Mouse (Mus musculus) liver, embryonic 14.5 days (tissue): Measurements from ENCODE around the gene Snrnp25. TPM values are rescaled to one million over a fixed set of nuclear protein-coding genes. Genes with fewer than 3 reads are reported as not detected.

Experiments
- ATAC-seq: fragments of 200-750 bp; cut with Nextera tagmentation; 2 replicates; pipeline ENCODE4 v1.8.0; 2017; ENCODE audit warnings: moderate number of reproducible peaks, mild to moderate bottlenecking, moderate library complexity; ENCODE audit not compliant: insufficient read depth
- DNase-seq, 3 experiments: peaks; one replicate each; pipeline ENCODE4 v3.0.0-alpha.2; 2012 to 2013; ENCODE audit warnings: low read depth in 3 of 3, low spot score in 3 of 3
- H3K27ac ChIP-seq: fragments of 300-500 bp; sonication (generic); 2 replicates; pipeline ENCODE4 v1.5.1; 2014; ENCODE audit warnings: moderate library complexity, mild to moderate bottlenecking, control low read depth, inconsistent platforms
- H3K27me3 ChIP-seq: fragments of 300-500 bp; sonication (generic); 2 replicates; pipeline ENCODE4 v1.6.1; 2014; ENCODE audit warnings: mild to moderate bottlenecking, low read length, moderate library complexity; ENCODE audit not compliant: control insufficient read depth, insufficient read depth
- H3K36me3 ChIP-seq: fragments of 300-500 bp; sonication (generic); replicated peaks from 2 replicates; pipeline ENCODE4 v1.6.1; 2014; ENCODE audit warnings: low read depth; ENCODE audit not compliant: control insufficient read depth, insufficient read depth
- H3K4me1 ChIP-seq, 2 experiments: fragments of 200-500 bp in 1 of 2; fragments of 300-500 bp in 1 of 2; sonication (generic) in 1 of 2; replicated peaks; 2 replicates each; pipeline ENCODE4 v1.6.1; 2012 to 2014; ENCODE audit warnings: antibody characterized with exemption in 1 of 2, inconsistent platforms in 1 of 2, low read length in 1 of 2; ENCODE audit not compliant: control insufficient read depth in 2 of 2, insufficient read depth in 2 of 2
- H3K4me2 ChIP-seq: fragments of 300-500 bp; sonication (generic); 2 replicates; pipeline ENCODE4 v1.6.1; 2014; ENCODE audit warnings: low read depth, mild to moderate bottlenecking, control low read depth, moderate library complexity
- H3K4me3 ChIP-seq, 2 experiments: fragments of 200-500 bp in 1 of 2; fragments of 300-500 bp in 1 of 2; sonication (generic) in 1 of 2; 2 replicates each; pipeline ENCODE4 v1.5.1; 2012 to 2014; ENCODE audit warnings: low read depth in 2 of 2, low read length in 2 of 2, mild to moderate bottlenecking in 2 of 2, control low read depth in 1 of 2, inconsistent platforms in 1 of 2, moderate library complexity in 1 of 2; ENCODE audit not compliant: insufficient read depth in 1 of 2
- H3K9ac ChIP-seq: fragments of 300-500 bp; sonication (generic); replicated peaks from 2 replicates; pipeline ENCODE4 v1.6.1; 2014; ENCODE audit warnings: mild to moderate bottlenecking, control low read depth, moderate library complexity
- H3K9me3 ChIP-seq: fragments of 300-500 bp; sonication (generic); 2 replicates; pipeline ENCODE4 v1.6.1; 2016; ENCODE audit warnings: low read length, mixed read lengths; ENCODE audit not compliant: control insufficient read depth
- CTCF ChIP-seq: IDR thresholded peaks from 2 replicates; pipeline ENCODE4 v1.5.1; 2016; ENCODE audit warnings: antibody characterized with exemption, low read depth, control low read depth
- EP300 ChIP-seq: IDR thresholded peaks from 2 replicates; pipeline ENCODE4 v1.6.1; 2016; ENCODE audit warnings: antibody characterized with exemption, low read depth
- WGBS: fragments of 180-500 bp; shearing (Covaris S2); extraction: QIAGEN DNeasy Blood & Tissue Kit; methylation state at CpG from one replicate; pipeline ENCODE4 v1.1.7; 2014; ENCODE audit not compliant: insufficient replicate concordance; 5-methylcytosine and 5-hydroxymethylcytosine counted together
- polyA plus RNA-seq, 2 experiments: library from polyadenylated mRNA; depleted of rRNA in 1 of 2; stranded (reverse) in 1 of 2; unstranded in 1 of 2; fragments of >200 nt; fragmentation: Nextera tagmentation in 1 of 2; extraction: Ambion mirVana in 1 of 2; gene quantifications; 2 replicates each; pipeline versions ENCODE4 v1.2.1 to v1.2.3; 2012 to 2014

Gene Snrnp25
- polyA plus RNA-seq, 2 experiments: 67.9 to 93.1 TPM

DNA sequence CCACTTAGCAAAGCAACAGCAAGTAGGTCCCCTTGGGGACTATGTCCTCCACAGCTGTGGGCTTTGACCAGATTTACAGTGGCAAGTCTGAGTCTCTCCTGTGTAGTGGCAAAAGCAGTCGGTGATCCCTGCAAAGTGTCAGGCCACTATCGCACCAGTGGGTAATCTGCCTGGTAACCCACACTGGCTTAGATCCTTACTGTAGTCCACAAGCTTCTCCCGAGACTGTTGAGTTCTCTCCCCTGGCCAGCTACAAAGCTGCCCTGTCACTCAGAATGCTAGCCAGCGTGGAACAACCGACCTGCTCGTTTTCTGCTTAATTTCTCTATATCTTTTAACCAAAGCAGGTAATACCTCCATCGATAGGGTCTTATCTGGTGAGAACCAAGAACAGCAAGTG is 44.9 kb upstream of the Snrnp25 start:
- WGBS: 58% methylated on average over 7 of the region's 7 CpGs
- no peaks in the 10 kb centered on the region for H3K9me3 ChIP-seq
- no peaks in the 10 kb centered on the region for H3K4me1 ChIP-seq
- no peaks in the 10 kb centered on the region for H3K36me3 ChIP-seq
- no peak overlapping the region for H3K4me2 ChIP-seq
- no peak overlapping the region for H3K4me3 ChIP-seq
- DNase-seq: no peak
- H3K9ac ChIP-seq: no peak overlapping the region
- H3K27me3 ChIP-seq: peaks cover 5% of the 10 kb centered on the region
- H3K27ac ChIP-seq: no peak overlapping the region
- ATAC-seq: no peak
- TF ChIP-seq EP300 (no peak), CTCF (no peak)

DNA sequence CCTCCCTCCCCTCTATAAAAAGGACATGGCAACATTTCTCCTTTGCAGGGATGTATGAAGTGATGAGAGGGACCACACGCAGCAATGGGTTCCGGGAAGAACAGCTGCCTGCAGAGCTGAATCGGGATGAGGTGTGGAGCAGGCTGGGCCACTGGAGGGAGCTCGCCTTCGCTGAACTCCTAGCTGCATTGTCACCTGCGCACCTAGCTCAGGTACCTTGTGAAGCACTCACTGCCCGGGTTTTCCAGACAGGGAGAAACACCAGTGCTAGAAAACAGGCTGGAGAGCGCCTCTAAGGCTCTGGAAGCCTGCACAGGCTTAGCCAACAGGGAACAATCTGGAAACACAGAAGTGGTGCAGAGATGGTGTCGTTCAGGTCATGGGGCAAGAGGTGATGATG is 43.7 kb upstream of the Snrnp25 start:
- Histone ChIP-seq H3K36me3 (no peaks in the 10 kb centered on the region), H3K27me3 (peaks cover 5% of the 10 kb centered on the region), H3K4me2 (no peak overlapping the region), H3K4me1 (no peaks in the 10 kb centered on the region), H3K27ac (no peak overlapping the region), H3K9ac (no peak overlapping the region), H3K9me3 (no peaks in the 10 kb centered on the region), H3K4me3 (no peak overlapping the region)
- WGBS: 9% methylated on average over 9 of the region's 9 CpGs
- TF ChIP-seq EP300 (no peak), CTCF (peak; percentile 33; the same call in 1 of the 2 replicates)
- no peak for ATAC-seq
- no peak for DNase-seq

DNA sequence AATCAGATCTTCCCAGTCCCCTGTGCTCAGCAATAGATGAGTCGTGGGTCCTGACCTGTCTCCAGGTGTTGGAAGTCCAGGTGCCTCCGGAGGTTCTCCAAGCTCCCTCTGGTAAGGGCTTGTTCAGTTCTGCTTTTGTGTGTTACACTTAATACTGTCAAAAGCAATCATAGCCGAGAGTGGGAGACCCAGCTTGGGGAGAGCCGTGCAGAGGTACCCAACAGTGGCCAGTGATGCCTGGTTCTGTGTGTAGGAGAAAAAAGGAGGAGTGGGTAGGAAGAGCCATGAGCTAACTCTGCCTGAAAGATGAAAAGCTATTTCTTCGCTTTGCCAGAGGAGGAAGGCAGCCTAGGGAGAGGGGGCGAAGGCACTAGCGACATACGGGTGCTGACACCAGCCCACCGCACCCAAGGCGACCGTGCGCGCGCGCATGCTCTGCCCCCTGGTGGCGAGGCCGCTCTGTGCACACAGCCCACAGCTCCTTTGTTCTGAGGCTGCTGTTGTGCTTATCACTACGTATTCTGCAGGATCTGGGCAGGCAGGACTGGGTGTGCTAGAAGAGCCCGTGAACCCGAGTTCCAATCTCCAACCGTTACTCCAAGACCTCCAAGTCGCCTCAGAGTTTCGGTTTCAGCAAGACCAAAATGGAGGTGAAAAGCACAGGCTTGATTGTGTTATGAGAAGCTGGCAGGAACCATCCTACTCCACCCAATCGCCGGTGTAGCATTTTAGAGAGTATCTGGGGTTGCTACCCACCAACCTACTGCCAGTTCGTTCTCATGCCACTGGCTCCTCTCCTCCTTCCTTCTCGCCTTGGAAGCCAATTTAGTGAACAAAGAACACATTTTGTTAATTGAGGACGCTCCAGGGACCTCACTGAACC is 43.1 kb upstream of the Snrnp25 start:
- WGBS: 13% methylated on average over 28 of the region's 28 CpGs
- H3K27ac ChIP-seq: no peak overlapping the region
- ATAC-seq: no peak
- H3K4me1 ChIP-seq: no peaks in the 10 kb centered on the region
- no peak overlapping the region for H3K4me3 ChIP-seq
- H3K4me2 ChIP-seq: peak overlapping the region; percentile 25; the same call in 1 of the 2 replicates
- H3K36me3 ChIP-seq: no peaks in the 10 kb centered on the region
- H3K9me3 ChIP-seq: no peaks in the 10 kb centered on the region
- TF ChIP-seq CTCF (peak; percentile 96), EP300 (no peak)
- peak in 1 of 3 experiments; percentile 20 for DNase-seq
- H3K9ac ChIP-seq: no peak overlapping the region
- peaks cover 5% of the 10 kb centered on the region for H3K27me3 ChIP-seq

DNA sequence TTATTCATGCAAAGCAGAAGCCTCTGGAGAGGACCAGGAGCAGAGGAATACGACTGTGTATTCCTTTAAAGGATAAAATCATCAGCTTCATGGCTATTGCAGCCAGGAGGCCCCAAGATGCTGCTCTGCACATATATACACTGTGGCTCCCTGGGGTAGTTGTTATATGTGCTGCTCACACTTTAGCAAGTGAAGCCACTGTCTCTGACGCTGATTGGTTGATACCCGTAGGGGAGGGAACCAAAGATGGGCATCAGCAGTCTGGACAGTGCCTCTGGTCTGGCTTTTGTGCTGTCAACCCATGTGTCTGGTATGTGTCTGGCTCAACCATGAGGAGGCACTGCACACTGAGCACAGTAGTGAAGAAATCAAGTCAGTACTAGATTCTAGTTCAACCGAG is 38.5 kb upstream of the Snrnp25 start:
- H3K9me3 ChIP-seq: no peaks in the 10 kb centered on the region
- 61% methylated on average over 4 of the region's 4 CpGs for WGBS
- TF ChIP-seq EP300 (no peak), CTCF (no peak)
- no peaks in the 10 kb centered on the region for H3K36me3 ChIP-seq
- no peak overlapping the region for H3K27ac ChIP-seq
- peaks cover 3% of the 10 kb centered on the region for H3K27me3 ChIP-seq
- DNase-seq (no peak), ATAC-seq (no peak)
- H3K4me1 ChIP-seq: no peaks in the 10 kb centered on the region
- no peak overlapping the region for H3K4me3 ChIP-seq
- H3K9ac ChIP-seq: no peak overlapping the region
- H3K4me2 ChIP-seq: no peak overlapping the region

DNA sequence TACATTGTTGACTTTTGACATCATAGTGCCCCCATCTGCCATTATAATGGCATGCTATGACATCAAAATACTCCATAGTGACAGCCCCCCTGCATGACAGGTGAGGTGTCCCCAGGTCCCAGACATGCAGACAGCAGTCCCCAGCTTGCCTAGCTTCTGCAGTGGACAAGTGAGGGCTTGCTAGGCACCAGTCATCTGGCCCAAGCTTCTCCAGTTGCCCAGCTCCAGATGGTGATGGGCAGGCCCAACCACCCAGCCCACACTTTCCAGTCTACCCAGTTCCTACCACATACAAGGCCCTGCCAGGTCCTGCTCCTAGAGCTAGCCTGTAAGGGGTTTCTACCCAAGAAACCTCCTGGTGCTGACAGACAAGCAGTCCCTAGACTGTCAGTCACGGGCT is 26.7 kb upstream of the Snrnp25 start:
- no peak overlapping the region for H3K4me3 ChIP-seq
- ATAC-seq (no peak), DNase-seq (no peak)
- no peaks in the 10 kb centered on the region for H3K36me3 ChIP-seq
- no peak overlapping the region for H3K27ac ChIP-seq
- no peaks in the 10 kb centered on the region for H3K4me1 ChIP-seq
- no peaks in the 10 kb centered on the region for H3K9me3 ChIP-seq
- no peak for TF ChIP-seq CTCF
- no peak for TF ChIP-seq EP300
- H3K27me3 ChIP-seq: no peaks in the 10 kb centered on the region
- H3K9ac ChIP-seq: no peak overlapping the region
- H3K4me2 ChIP-seq: no peak overlapping the region
- WGBS: 53% methylated on average over 1 of the region's 1 CpGs
